Mouse (Mus musculus) thymus, postnatal 0 days (tissue): ENCODE results near the gene Lrrc7. TPM values are rescaled to one million over a fixed set of nuclear protein-coding genes. Genes with fewer than 3 reads are reported as not detected.

Source experiments
- DNase-seq: peaks from one replicate; pipeline ENCODE4 v3.0.0-alpha.2; 2015; ENCODE audit warnings: low spot score
- polyA plus RNA-seq: library from polyadenylated mRNA; unstranded; fragments of >200 nt; fragmentation: Nextera tagmentation; extraction: Ambion mirVana; gene quantifications from 2 replicates; pipeline ENCODE4 v1.2.1, GENCODE M21; 2015

The Lrrc7 gene
- polyA plus RNA-seq, 1 experiment from 2014 or later = not detected

DNA sequence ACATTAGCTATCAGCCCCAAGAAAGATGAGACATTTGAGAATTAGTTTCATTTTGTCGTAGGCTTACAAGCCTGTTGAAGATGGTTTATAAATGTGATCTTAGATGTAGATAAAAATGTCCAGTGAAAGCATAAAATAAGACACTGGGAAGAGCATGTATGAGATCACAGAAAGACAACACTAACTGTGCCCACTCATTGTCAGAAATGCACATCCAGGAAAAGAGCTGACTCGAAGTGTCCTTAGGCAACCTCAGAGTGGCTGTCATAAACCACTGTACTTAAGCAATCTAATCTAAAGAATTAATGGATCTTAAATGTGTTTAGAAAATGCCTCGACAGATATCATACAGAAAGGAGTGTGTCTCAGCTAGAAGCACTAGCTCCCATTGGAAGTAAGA, 196.2 kb downstream of the Lrrc7 start:
- DNase-seq = no peak

DNA sequence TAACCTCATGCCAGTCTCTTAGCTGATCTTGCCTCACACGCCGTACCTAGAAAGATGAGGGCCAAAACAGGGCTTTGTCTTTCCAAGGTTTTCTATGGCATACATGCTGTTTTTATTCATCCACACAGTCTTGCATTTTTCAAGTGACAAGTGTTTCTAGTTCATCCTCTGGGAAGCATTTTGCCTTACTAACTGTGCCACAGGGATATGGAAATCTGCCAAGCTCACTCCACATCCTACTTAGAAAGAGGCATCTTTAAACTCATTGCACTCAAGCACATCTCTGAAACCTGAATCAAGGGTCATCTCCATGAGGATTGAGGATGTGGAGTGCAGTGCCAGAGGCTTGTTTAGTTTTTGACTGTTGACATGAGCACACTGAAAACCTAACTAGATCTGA, 199.9 kb downstream of the Lrrc7 start:
- no peak for DNase-seq

DNA sequence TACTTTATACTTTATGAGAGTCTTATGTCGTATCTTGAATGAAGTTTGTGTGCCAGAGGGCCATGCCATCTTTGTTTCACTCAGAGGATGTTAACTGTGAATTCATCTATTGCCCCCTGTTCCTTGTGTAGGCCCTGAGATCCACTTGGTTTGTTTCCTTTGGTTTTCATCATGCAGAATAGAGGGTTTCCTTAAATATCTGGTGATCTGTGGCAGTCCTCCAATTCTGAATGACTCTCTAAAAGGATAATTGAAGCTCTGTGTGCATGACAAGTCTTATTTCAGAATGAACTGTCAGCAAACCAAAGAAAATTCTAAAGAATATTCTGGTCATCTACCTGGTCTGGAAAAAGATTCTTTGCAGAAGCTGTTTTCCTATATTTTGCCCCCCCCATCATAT, 205.3 kb downstream of the Lrrc7 start:
- no peak for DNase-seq

DNA sequence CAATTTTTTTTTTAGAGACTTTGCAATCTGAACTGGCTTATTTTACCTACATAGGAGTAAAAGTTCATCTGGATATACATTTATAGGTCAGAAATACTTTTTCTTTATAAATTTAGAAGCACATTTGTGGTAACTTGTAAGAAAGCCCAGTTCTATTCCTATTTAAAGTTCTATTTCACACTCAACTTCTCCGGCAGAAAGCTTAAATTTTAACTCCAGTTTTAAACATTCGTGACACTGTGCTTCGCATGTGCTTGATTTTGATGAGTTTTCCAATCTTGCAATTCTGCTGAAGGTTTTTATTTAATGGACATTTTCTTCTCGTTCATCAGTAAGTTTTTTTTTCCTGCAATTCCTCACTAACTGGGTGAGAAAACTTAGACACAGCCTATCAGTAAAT, 205.8 kb downstream of the Lrrc7 start:
- no peak for DNase-seq

DNA sequence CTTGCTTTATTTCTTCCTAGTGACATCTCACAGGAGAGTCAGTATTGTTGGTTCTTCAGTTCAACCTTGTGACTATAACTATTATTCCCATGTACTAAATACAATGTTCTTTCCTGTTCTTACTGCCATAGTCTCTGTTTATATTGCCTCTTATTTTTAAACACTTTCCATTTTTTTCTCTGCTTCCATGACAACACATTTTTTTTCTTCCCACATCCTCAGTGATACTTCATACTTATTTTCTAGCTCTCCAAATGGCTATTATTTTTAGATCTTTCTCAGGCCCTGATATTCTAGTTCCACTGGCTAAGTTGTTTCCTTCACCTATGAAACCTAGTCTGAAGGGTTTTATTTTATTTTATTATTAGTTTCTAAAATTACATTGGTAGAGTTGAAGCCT, 221.2 kb downstream of the Lrrc7 start:
- no peak for DNase-seq

DNA sequence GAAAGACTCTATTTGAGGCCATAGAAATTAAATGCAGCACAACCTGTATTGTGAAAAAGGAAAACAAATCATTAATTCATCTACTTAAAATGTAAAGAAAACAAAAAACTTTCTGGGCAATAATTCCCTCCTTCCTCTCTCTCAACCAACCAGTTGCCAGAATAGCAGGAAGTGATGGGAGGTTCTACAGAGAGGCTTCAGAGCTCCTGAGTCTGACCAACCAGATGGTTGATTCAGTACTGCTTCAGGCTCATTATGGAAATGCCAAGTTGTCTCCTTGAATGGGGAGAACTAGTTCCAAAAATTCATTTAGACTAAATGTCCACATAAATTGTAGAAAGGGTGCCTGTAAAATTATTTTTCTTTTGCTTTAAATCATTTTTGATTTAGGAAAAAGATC, 231.9 kb downstream of the Lrrc7 start:
- no peak for DNase-seq

DNA sequence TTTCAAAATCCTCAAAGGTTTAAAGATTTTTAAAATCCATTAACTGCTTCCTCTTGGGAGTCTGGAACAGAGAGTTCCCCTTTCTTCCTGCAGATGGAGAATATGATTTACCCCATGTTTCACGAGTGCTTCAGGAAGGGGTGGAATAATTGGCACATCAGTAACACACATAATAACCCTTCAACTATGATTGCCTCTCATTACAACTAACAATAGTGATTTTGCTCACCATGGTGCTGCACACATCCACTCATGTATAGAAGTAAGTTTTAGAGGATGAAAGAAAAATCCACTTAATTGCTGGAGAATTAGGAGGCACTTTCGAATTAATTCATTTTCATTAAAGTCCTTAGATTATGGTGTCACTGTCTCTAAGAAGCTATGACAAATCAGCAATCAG, 251.6 kb downstream of the Lrrc7 start:
- no peak for DNase-seq

DNA sequence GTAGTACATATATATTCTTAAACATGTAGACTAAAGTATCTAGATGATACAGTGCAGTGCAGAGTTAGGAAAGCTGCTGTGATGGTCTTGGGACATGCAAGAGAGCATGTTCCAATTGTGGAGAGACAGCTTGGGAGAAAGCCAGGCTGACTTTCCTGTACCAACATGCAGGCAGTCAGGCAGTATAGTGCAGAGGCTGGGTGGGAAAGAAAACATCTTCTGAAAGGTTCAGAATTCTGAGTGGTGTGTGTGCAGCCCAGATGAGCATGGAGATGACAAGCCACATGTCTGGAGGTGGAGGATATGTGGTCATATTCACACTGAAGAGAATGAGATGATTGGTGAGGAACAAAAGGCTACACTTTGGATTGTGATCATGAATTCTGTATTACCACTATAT, 254.6 kb downstream of the Lrrc7 start:
- no peak for DNase-seq

DNA sequence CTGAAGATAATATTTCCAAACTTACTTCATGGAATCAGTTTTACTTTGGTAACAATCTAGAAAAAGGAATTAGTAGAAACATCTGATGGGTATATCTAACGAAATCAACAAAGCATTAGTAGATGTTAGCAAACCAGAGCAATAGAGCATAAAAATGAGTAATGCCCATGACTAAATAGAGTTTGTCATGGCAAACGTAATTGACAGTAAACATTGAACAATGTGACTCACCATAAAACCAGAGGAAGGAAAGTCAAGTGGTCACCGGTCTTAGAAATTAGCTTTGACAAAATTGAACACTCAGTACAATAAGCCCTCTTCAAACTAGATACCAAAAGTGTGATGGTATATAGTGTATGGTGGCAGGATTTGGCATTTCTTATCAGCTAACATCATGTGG, 263.3 kb downstream of the Lrrc7 start:
- no peak for DNase-seq

DNA sequence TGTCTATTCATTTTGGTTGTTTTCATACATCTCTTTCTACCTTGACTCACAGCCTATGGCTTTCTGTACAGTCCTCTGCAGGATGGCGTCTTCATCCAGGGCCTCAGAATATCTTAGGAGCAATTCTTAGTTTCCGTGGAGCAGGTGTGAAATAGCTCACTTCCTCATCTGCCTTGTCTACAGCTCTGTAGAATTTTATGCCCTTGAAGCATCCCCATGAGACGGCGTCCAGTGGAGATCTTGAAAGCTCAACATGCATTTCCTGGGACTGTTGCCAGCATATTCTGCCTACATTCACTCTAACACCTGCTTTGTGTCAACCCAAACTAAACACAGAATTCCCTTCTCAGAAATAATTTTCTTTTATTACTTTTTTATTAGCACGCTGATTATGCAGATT, 267.0 kb downstream of the Lrrc7 start:
- DNase-seq = no peak

DNA sequence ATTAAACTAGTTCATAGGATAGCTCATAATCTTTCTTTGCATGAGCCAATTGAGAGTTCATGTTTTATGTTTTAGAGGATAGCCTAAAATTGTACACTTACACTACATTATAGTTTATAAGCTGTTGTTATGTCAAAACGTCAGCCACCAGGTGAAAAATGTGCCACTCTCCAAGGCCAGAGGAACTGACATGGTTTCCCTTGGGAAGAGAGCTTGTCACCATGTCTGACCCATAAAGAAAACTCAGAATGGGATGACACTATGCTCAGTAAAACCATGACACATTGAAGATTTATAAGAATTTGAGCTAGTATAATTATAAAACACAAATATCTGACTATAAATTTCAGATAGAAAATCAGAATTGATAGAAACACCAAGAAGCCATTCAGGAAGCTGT, 277.6 kb downstream of the Lrrc7 start:
- no peak for DNase-seq

DNA sequence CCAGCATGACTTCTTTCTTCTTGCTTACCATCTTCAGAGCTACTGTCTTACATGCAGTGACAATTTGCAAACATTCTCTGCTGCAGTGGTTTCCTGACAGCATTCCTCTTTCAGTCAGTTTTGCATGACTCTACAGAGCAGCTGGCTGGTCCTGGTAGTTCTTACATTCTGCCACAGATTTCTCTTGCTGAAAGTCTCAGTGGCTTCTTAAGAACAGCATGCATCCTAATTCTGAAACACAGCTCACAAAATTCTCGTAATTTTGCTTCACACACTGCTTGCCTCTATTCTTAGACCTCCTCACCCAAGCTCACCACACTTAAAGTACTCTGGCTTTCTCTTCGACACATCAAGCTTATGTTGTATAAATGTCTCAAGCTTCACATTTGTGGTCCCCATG, 283.4 kb downstream of the Lrrc7 start:
- DNase-seq = no peak

DNA sequence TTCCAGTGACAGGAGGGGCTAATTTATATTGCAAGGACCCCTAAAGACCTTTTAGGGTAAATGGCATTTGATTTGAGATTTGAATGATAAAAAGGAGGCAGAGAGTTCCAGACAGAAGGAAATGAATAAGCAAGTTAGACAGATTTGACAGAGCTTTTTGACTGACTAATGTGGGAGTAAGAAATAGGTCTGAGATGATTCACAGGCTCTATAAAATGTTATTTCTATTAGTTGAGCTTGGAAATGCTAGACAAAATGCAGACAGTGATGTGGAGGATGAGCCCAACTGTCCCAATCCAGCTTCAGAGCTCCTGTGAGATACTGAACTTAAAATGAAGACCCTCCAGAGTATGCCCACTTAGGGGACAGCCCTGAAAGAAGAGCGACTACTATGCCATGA, 289.3 kb downstream of the Lrrc7 start:
- DNase-seq = no peak

DNA sequence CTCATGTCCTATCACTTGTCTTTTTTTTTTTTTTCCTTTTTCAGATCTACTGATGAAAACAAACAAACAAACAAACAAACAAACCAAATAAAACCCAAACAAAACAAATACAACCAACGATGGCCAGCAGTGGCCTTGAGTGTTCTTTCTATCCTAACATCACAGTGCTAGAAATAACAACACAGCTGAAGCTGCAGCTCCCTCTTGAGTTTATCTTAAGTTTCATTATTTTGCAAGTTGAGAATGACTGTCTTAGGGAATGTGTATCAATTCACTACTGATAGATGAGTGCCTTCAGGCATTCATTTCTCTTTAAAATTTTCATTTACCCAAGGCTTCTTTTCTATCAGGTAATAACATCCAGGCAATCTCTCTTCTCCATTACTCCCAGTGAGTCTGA, 291.1 kb downstream of the Lrrc7 start:
- no peak for DNase-seq

DNA sequence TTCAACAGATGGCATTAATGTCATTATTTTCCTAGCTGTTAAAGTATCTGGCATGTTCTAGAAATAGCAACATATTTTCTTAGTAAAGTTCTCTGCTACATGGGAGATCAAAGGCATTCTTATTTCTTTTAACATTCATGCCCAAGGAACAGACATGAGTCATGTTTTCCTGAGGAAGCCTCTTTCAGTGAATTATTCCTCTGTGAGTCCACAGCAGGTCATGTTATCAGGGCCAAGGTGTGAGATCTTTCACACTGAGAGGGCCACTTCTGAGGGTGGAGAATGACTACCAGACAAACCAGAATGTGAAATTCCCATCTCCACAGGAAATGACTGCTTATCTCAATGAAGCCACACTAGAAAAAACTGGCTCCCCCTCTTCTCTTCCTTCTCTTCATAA, 309.4 kb downstream of the Lrrc7 start:
- DNase-seq = no peak

DNA sequence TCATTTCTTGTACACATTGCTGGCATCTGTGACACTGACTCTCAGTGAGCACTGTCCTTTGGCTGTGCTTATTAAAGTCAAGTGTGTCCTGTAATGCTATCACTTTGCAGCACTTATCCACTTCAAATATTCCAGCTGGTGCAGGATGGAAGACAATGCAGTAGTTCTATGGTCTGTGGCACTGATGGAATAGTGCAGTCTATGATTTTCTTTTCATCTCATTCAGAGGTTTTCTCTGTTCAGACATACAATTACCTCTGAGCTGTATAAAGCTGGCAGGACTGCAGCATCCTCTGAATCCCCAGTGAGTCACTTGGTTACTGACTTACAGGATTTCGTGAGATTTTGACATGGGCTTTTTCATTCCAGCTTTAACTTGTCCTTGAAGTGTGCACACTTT, 314.3 kb downstream of the Lrrc7 start:
- DNase-seq = no peak

DNA sequence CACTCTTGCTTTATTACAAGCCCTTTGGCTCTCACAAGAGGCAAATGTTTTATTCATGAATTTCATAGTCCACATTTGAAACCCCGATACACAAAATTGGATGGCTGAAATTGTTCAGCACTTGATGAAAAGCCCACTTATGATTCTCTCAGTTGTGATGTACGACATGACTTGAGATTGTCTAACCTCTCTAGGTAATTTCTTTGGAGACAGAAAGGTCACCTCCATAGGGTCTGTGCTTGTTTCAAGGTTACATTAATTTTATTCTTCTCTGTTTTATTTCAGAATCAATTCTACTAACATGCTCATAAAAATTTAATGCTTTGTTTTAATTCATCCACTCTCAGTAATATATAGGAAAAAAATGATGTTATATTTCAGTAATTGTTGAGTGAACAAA, 351.4 kb downstream of the Lrrc7 start:
- no peak for DNase-seq

DNA sequence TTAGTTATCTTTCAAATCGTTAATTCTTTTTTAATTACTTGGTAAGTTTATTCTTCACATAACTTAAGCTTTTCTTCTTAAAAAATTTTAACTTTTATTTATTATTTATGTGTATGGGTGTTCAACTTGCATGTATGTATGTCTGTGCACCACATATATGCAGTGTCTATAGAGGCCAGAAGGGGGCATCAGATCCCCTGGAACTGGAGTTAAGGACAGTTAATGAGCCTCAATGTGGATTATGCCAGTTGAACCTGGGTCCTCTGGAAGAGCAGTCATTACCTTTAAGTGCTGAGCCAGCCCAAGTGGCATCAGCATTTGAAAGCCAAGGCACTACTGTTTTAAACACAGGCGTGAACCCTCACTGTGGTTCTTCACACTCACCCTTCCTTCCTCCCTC, 352.0 kb downstream of the Lrrc7 start:
- no peak for DNase-seq

DNA sequence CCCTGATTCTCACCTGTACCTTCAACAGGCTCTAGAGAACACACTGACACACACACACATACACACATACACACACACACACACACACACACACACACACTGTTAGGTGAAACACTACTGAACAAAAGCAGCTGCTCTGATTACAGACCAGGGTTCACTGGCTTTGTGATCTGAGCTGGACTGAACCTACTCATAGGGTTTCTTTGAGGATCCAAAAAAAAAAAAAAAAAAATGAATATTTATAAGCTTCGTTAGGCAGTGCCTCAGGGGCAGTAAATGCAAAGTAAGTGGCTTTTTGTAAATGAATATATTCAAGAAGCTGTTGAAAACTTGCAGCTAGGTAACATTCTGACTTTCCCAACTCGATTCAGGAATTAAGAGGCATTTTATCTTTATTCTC, 354.2 kb downstream of the Lrrc7 start:
- no peak for DNase-seq

DNA sequence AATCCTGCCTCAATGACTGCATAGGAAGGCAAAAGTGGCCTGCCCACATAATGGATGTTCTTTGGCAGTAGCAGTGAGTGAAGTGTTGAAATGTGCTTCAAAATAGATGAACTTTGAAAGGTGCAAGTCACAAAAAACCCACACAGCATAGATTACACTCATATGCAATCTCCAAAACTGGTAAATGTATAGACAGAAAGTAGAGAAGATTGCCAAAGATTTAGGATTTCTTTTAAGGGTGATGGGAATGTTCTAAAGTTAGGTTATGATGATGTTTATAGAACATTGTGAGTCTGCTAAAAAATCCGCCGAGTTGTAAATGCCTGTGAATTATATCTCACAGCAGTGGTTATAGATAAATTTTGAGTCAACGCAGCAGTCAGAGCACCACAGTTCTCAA, 359.2 kb downstream of the Lrrc7 start:
- no peak for DNase-seq

DNA sequence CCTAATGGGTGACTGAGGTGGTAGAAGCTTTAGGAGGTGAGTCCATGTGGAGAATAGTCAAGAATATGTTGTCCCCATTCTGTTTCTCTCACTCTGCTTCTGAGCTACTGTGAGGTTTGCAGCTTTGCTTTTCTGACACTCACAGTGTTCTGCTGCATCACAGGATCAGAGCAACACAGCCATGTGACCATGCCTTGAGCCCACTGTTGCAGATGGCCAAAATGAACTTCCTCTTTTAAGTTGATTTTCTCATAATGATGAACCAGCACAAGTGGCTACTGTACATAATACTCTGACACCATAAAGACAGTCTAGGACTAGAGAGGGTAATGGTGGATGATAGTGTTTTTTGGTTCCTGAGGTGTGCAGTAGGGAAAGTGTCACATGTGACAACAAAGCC, 366.6 kb downstream of the Lrrc7 start:
- no peak for DNase-seq

DNA sequence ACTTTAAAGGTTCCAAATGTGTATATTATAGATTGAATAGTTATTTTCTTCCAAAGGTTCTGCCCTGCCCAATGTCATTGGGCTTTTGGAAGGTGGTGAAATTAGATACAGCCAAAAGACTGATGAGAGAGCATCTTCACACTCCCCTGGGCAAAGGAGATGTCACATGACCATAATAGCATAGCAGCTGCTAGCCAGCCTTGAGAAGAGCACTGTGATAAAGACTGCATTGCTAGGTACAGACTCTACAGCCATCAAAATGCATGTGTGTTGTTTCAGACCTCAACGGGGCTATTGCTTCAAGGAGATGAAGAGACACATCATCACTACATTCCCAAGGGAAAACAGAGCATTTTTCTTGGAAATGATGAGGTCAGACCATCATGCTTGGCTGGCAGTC, 368.8 kb downstream of the Lrrc7 start:
- no peak for DNase-seq

DNA sequence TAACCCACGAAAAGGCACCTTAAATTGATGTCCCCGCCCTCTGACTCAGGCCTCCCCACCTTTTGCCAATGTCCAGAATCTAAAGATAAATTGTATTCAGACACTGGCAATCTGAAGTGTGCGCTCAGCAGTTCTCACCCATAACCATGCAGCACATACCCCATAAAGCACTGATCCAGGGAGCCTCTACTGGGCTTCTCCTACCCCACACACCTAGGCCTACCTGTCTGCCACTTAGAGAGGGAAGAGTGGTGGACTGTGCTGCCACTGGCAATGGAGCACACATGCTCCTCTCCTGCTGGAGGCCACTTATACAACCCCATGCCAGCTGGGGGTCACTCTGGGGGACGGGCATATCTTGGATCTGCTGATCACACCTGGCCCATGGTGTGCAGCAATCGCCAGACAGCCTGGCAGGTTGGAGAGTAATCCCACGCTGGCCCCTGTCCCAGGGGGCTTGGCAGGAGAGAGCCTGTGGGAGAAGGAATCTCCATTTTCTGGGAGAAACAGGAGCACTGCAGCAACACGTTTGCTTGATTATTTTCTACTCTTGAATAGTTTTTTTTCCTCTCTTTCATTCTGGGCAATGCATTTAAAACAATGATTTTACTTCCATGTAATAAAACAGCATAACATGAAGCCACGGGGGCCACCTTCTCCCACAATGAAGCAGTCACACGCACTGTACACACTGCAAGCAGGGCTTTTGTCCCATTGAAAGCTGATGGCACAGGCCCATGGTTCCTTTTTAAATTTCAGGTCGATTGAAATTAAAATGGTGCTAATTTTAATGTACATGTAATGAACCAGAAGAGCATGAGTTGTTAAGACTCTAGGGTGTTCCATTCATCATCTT, 386.9 kb downstream of the Lrrc7 start:
- no peak for DNase-seq

DNA sequence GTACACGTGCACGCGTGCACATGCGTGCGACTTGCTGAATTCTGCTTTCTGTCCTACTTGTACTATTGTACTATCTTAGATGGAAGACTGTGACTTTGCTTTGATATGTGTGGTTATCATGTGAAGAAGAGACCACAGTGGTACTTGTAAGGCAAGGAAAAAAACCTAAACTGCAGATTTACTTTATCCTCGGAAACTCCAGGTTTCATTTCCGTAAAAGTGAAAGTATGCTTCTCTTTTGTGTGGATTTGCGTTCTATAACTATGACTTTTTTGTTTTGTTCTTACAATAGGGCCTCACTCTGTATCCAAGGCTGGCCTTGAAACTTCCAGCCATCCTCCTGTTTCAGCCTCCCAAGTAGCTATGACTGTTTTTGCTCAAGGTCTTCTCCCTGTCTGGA, 392.8 kb downstream of the Lrrc7 start:
- no peak for DNase-seq
